Mouse (Mus musculus) embryonic facial prominence, embryonic 14.5 days (tissue): ENCODE data around the gene Agbl2. TPM values are rescaled to one million over a fixed set of nuclear protein-coding genes. Genes with fewer than 3 reads are reported as not detected.

Experiments used
- polyA plus RNA-seq: library from polyadenylated mRNA; unstranded; fragments of >200 nt; fragmentation: Nextera tagmentation; extraction: Ambion mirVana; gene quantifications from 2 replicates; pipeline ENCODE4 v1.2.1, GENCODE M21; 2014

Gene Agbl2
- polyA plus RNA-seq, 1 experiment from 2014 or later, result 2.8 TPM

Other genes with a start within 250 kb of the Agbl2 start
- 4.1 and 4.4 TPM in 2 replicates for gene Ptprj, start 202.1 kb upstream of the Agbl2 start, polyA plus RNA-seq
- 41.1 and 45.6 TPM in 2 replicates for gene Nup160, start 105.5 kb upstream of the Agbl2 start, polyA plus RNA-seq
- gene Fnbp4, start 37.4 kb upstream of the Agbl2 start, polyA plus RNA-seq, result 60.9 and 71.9 TPM in 2 replicates
- 207 and 210 TPM in 2 replicates for gene Mtch2, start 64.4 kb downstream of the Agbl2 start, polyA plus RNA-seq
- gene C1qtnf4, start 103.1 kb downstream of the Agbl2 start, polyA plus RNA-seq, result 19.9 and 22.8 TPM in 2 replicates
- 25.8 and 31.0 TPM in 2 replicates for gene Kbtbd4, start 122.0 kb downstream of the Agbl2 start, polyA plus RNA-seq
- 203 and 206 TPM in 2 replicates for gene Ndufs3, start 122.1 kb downstream of the Agbl2 start, polyA plus RNA-seq
- gene Celf1, start 157.7 kb downstream of the Agbl2 start, polyA plus RNA-seq, result 48.5 and 53.8 TPM in 2 replicates